Mouse (Mus musculus): Measurements from ENCODE around the gene Olfr1280.

GRCm38 (mm10) chr2:111335976-111336375, 22.2 kb downstream of the Olfr1280 start, which contains the start of gene Olfr1282:
- no peak for TF ChIP-seq CTCF (IDR thresholded peaks at IDR 0.05)
- no peak for TF ChIP-seq POLR2A (IDR thresholded peaks at IDR 0.05; ENCODE audit: insufficient read depth, low read depth, low read length)
